Mouse (Mus musculus): Measurements from ENCODE around the gene Lin54.
"Not testable (repeated sequence)": the region's sequence is repeated elsewhere in the genome, so short reads cannot be mapped to it uniquely, and the experiment has no call there.

The Lin54 gene

DNA sequence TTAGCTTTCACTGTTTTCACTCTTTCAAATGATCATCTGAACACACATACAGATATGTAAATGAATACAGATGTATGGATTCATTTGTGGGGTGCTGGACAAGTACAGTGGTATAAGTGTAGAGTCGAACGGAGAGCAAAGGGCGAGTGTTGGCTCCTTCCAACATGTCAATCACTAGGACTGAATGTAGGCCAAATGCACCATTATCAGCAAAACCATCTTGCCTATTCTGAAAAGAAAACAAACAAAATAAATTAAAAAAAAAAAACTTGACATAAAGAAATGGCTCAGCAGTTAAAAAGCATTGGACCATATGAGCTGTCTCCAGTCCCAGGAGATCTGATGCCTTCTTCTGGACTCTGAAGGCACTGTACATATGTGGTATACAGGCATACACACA is 12.2 kb downstream of the Lin54 start:
- DNase-seq = no peak

DNA sequence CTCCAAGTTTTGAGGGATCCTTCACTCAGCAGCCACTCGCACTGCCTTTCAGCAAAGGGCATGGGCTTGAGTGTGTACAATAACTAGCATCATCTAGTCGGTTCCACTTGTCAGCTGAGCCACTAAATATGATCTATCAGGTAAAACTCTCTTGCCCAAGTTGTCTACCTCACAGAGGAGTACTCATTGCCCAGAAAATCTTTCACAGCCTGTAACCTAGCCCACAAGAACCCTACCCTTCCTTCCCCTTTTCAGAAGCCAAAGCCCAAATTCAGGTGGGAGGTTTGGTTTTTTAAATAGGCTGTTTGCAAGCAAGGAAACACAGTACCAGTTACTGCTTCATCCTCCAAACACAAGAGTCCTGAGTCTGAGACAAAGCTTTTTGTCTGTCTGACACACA is 13.3 kb downstream of the Lin54 start:
- DNase-seq = no peak

DNA sequence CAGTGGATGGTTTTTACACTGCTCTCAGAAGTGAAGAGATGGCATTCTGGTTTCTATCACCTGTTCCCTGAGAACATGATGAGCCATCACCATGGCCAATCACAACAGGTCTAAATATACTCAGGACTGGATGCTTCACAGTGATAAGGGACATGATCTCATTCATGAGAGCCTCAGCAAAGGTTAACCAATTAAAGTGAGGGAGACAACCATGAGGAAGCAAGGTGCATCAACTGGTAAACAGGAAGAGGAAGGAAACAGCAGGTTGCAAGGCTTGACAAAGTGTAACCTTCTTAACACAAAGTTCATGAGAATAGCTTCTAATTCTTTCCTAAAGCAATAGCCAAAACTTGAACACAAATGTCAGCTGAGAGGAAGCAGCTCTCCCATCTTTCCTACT is 16.9 kb downstream of the Lin54 start:
- DNase-seq = no peak

DNA sequence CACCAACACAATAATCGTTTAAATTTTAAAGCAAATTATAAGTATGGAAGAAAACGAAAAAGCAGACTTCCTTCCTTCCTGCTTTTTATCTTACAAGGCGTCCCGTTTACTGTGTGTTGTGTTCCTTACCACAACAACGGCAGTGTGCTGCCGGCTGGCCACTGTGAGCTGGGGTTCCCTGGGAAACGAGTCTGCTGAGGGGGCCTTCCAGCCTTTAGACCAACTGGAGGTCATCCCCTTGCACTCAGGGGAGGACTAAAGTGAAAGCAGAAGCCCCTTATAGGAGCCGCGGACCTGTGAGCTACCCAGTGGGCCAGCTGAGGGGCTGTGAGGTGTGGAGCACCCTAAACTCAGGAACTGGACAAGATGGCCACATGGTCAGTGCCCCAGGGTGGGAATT is 22.8 kb downstream of the Lin54 start:
- DNase-seq = no peak

DNA sequence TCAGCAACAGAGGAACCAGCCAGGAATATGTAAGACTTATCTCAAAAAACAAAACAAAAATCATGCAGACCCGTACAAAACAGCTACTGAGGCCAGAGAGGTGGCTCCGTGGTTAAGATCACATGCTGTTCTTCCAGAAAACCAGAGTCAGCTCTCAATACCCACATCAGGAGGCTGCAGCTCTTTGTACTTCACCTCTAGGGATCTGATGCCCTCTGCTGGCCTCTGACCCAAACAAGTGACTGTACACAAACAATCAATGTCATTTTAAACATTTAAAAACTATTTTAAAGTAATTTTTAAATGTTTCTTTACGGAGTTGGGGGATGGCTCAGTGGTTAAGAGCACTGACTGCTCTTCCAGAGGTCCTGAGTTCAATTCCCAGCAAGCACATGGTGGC is 24.1 kb downstream of the Lin54 start:
- DNase-seq = peak; percentile 38

DNA sequence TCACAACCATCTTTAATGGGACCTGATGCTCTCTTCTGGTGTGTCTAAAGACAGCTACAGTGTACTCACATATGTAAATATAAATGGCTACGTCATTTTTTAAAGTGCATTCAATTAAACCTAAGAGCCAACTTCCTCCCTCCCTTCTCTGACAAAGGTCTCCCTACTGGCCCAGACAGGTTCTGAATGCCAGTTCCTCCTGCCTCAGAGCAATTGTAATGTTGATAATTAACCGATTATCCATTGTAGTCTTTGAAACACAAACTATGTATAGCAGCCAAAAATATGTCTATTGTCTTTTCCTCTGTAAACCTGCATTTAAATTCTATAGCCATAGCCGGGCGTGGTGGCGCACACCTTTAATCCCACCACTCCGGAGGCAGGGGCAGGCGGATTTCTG is 33.1 kb downstream of the Lin54 start:
- no peak for DNase-seq

DNA sequence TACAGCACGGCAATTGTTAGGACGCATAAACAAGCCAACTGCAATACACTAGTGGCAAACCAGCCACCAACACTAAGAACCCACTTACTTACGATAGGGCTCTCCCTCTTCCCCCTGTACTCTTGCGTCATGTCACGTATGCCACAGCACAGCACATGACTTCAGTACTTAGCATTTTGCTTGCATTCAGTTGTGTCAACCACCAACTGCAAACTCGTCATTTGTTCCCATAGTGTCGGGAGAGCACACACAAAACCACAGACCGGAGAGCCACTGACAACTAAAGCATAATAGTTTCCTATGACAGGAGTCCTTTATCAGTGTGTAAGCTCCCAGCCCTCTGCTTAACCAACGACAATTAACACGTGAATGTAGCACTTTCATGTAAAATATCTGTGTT is 33.8 kb downstream of the Lin54 start:
- DNase-seq = no peak

DNA sequence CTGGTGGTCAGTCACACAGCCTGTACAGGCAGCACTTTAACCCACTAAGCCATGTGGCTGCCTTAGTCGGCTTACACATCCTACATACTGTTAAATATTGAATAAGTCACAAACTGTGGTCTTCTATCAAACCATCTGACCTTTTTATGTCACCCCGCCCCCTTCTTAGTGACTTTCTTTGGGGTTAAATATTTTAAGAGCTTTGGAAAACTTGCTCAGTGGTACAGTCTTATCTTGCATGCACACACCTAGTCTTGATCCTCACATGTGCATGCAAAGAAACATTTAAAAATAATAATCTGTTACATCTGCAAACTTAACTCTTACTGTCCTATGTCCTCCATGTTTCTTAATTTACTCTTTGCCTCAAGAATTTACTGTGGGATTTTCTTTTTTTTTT is 38.1 kb downstream of the Lin54 start:
- no peak for DNase-seq

DNA sequence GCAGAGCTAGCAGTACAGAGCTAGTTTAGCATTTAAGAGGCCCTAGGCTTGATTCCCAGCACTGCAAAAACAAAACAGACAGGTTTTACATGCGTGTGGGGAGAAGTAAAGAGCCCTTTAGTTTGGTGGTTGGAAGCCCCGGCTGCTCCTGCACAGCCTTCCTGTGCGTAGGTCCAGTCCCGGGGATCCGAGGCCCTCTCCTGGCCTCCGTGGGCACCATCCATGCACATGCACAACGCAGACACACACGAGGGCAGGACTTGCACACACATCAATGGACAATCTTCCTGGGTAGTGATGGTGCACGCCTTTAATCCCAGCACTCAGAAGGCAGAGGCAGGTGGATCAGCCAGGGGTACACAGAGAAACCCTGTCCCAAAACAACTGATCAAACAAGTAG is 38.9 kb downstream of the Lin54 start:
- no peak for DNase-seq

DNA sequence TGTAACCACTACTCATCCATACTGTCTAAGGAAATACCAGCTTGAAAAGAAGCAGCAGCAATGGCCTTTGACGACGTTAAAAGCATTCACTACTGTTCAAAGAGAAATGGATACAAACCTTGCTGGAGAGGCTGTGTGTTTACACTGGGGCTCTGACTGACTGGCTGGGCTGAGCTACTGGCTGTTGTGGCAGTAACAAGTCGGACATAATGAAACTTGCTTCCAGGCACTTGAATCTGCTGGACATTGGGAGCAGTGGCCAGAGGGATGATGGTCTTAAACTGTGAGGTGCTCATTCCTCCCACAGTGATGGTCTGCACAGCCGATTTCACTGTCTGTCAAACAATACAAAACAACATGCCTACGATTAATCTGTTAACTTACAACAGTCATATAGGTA is 41.0 kb downstream of the Lin54 start:
- DNase-seq = no peak

DNA sequence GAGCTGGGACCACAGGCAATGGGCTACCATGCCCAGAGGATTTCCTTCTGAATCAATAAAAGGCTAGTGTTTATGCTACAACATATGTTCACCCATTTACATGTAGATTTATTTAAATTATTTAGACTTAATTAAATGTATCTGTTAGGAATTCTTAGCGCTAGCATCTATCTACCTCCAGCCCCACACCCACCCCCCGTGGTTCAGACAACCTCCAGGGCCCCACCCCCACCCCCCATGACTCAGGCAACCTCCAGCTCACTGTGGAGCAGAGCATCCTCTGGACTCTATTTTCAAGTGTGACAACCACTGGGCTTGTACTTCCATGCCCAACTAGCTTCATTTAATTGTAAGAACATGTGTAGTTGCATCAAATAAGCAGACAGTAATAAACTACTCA is 48.6 kb downstream of the Lin54 start:
- no peak for DNase-seq

DNA sequence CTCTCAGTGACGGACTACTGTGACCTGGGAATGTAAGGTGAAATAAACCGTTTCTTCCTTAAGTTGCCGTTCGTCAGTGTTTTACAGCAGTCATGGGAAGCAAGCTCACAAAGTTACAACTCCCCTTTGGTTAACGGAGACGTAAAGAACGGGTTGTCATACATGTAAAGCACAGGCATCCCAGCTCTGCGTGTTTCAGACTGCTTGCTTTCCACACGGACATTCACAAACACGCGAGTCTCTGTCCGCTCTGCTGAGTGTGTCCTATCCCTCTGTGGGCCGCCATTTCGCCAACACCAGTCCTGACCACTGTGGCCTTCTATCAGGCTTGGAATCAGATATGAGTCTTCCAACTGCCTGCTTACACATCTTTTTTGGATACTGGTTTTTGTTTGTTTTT is 61.6 kb downstream of the Lin54 start:
- DNase-seq = no peak

DNA sequence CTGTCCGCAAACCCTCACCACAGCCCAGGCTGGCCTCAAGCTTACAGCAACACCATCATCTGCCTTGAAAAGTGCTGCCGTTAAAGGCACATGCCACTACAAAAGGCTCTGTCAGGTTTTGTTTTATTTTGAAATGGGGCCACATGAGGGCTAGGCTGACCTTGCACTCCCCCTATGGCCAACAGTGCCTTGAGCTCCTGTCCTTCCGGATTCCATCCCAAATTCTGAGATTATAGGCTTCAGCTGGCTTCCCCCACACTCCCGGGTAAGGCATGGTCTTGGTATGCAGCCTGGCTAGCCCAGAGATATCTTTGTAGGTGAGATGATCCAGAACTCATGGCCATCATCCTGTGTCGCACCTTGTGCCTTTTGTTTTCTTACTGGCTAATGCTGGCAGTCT is 62.5 kb downstream of the Lin54 start:
- DNase-seq = no peak

DNA sequence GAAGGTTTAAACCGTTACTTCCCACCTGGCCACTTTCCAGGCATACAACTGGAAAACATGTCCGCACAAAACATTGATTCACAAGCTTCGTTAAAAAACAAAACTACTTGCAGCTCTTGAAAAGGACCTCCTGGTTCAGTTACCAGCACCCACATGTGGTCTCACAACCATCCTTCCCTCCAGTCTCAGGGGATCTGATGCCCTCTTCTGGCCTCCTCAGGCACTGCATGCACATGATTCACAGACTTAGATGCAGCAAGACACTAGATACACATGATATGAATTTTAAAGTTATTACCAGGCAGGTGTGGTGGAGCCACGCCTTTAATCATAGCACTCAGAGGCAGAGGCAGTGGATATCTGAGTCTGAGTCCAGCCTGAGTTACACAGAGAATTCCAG is 63.4 kb downstream of the Lin54 start:
- no peak for DNase-seq

DNA sequence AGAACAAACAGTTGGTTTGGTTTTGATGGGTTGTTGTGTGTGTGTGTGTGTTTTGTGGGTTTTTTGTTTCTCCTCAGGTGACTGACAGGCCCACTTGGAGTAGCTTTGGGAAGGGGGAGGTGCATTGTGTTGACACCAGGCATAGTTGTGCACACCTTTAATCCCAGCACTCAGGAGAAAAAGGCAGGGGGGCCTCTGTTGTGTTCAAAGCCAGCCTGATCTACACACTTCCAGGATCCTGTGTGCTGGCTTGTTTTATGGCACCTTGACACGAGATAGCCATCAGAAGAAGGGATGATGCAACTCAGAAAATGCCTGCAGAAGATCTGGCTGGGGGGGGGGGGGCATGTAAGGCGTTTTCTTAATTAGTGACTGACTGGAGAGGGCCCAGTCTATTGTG is 69.5 kb downstream of the Lin54 start:
- DNase-seq = no peak

DNA sequence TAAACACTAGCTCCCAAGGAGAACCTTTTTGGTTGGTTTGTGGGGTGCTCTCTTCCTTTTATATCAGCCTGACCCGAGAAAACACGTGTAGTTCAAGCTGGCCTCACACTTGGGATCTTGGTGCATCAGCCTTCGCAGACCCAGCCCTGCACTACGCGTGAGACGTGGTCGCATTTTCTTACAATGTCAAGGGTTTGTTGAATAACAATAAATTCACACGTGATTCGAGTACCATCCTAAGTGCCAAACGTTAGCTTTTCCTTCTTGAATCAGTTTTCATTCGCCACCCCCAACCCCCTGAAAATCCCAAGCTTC is 70.4 kb downstream of the Lin54 start:
- peak; percentile 41 for DNase-seq

DNA sequence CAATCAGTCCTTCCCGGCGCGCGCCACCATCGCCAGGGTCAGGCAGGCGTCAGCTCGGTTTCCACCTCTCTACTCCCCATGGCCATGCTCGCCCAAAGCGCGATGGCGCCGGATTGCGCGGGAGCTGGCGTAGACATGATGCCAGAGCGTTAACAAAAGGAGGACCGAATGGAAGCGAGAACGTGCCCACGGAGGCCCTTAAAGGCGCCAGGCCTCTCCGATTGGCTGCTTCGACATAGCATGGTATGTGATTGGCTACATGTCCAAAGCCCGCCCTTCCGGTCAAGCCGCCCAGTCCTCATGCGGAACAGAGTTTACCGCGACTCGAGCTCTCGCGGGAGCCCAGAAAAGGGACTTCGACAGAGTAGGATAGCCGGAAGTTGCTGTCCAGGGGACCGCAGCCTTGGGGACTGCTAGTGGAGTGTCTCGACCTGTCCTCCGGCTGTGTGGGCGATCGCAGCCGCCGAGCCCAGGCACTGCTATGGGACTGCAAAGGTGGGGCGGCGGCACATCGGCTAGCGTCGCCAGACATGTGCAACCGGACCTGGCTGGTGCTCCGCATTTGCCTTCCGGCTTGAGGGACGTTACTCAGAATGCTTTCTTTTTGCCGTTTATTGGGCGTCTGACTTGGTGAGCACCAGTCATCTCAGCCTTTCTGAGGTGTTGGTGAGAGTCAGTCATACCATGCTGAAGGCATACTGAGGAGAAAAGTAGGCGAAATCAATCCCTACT is 70.9 kb downstream of the Lin54 start:
- DNase-seq = peak; percentile 87

DNA sequence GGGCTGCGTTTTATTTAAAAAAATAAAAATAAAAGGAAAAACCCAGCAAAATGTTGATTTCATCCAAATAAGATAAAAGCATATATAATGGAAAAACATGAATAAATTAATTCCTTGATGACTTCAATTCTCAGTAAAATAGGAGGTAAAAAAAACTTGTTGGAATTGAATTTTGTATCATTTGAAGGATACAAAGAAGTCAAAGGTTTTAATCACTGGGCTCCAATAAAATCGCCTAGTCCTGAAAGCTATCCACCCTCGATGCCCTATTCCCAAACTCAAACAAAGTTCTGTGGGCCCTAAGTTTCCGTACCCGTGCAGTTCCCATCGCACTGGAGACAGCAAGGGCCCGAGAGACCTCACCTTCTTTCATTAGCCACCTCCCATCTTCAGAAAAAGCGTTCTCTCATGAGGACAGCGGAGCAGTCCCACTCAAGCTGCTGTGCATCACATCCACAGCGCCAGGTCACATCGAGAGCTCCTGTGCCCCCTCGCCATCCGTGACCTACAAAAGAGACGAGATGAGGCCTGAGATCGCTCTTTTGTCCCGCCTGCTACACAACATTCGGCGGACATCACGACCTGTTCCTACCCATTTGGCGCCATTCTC is 71.6 kb downstream of the Lin54 start:
- DNase-seq = no peak

DNA sequence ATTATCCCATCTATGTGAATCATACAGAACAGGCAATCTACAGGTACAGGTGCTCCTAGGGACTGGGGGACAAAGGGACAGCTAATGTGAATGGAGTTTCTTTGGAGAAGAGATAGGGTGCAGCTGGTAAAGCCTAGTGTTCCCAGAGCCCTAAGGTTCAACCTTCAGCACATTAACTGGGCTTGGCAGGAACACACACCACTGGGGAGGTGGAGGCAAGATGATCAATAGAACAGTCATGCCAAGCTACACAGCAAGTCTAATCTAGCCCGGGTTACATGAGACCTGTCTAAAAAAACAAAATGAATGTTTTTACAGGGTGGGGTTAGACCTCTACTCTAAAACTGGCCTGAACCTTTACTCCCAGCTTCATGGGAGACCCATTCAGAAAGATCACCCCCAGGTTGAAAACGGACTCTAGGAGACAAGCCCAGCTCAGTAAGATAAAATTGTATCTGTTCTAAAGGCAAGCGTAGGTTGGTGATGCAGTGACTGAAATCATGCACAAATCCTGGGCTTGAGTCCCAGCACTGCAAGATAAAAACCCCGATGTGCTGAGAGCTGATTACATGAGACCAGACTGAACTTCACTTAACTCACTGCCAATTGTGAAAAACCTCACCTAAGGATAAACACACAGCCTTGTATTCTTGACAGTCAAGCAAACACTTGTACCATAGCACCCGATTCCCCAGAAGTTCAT is 72.3 kb downstream of the Lin54 start:
- DNase-seq = no peak

DNA sequence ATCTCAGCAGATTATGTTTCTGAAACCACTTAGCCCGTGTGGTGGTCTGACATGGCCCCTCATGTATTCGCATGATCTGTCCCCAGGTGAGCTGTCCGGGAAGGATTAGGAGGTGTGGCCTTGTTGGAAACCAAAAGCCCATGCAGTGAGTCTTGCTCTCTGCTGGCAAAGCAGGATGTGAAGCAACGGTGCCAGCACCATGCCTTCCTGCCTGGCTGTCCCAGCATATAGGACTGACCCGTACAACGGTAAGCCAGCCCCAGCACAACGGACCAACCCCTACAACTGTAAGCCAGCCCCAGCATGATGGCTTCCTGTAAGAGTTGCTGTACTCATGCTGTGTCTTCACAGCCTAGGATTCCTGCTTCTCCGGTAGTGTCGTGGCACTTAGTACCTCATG is 73.2 kb downstream of the Lin54 start:
- no peak for DNase-seq

DNA sequence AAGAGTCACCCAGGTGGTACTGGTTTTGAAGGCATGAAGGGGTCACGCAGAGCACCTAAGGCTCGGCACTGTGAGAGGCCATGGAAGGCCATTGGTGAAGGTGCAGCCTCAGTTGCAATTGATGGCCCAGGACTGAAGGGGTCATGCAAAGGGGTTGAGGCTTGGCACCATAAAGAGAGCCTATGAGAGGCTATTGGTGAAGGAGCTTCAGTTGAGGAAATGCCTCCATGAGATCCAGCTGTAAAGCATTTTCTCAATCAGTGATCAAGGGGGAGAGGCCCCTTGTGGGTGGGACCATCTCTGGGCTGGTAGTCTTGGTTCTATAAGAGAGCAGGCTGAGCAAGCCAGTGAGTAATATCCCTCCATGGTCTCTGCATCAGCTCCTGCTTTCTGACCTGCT is 74.6 kb downstream of the Lin54 start:
- not testable (repeated sequence) for DNase-seq

DNA sequence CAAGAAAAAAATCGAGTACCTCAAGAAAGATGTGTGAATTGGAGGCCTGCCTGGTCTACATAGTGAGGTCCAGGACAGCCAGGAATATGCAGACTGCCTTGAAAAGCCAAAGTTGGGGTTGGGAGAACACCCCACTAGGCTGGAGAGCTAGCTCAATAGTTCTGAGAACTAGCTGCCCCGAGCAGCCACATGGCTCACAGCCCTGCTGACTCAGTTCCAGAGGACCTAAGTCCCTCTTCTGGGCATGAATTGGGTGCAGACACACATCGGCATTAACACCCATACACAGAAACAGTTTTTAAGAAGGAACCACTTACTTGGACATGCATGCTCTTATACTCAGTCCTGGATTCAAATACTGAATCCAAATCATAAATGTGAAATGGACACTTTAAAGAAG is 76.2 kb downstream of the Lin54 start:
- no peak for DNase-seq

DNA sequence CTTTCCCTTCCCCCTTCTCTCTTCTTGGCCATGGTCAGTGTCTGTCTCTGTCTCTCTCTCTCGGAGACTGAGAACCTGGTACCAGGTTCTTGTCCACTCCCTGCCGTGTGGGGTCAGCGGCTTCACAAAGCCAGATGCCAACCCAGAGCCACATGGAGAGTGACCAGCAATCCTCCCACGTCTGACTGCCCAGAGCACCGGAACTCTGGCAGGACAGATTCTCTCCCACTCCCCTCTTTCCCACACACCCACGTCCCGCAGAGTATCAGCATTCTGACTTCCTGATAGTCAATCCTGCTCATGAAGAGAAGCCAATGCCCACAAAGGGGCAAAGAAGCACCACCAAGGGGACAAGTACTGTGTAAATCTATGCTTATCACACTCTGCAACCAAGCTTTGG is 76.8 kb downstream of the Lin54 start:
- DNase-seq = no peak

DNA sequence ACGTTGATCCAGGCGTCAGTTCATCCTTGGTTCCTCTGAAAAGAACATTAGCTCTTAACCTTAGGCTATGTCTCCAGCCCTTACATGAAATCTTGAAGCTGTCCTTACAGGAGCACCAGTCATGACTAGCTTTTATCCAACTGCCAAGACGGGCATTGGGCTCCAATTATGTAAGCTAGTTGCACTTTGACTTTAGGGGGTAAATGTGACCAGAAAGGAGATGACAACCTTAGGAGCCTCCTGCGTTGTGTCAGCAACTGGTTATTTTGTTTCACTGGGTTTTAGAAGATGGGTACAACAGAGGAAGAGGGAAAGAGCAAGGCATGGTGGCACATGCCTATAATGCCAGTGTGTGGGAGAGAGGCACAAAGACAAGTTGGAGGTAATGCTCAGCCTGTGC is 81.6 kb downstream of the Lin54 start:
- no peak for DNase-seq

DNA sequence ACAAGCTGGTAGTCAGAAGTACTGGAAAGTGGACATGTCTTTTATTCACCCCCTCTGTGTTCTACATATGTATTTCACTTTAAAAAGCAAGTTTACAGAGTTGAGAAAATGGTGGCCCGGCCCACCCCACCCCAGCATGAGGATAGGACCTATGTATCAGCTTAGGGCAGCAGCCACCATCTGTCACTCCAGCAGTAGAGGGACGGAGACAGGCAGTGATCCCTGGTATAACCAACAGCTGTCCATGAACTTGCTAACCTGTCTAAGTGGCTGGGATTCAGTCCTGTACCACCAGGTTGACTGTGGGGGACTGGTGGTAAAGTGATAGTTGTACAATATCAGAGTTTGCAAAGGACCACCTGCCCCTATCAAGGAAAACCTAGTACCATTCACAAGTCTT is 82.4 kb downstream of the Lin54 start:
- DNase-seq = no peak

Data from thymus, postnatal 4 days (tissue).